Mouse (Mus musculus) ES-E14 (cell line): ENCODE results near the gene Frs2. TPM values are rescaled to one million over a fixed set of nuclear protein-coding genes. Genes with fewer than 3 reads are reported as not detected.

Experiments
- DNase-seq: peaks from one replicate; pipeline ENCODE4 v3.0.0-alpha.2; 2013; ENCODE audit warnings: low read depth, low spot score
- H3K27ac ChIP-seq: 2 replicates; pipeline ENCODE4 v1.5.1; 2012; ENCODE audit warnings: low read depth, mild to moderate bottlenecking, low read length, moderate library complexity, mixed read lengths; ENCODE audit not compliant: poor library complexity, insufficient read depth, severe bottlenecking
- H3K36me3 ChIP-seq: 2 replicates; pipeline ENCODE4 v1.6.1; 2012; ENCODE audit warnings: mild to moderate bottlenecking, low read length, moderate library complexity, mixed read lengths; ENCODE audit not compliant: control insufficient read depth, poor library complexity, insufficient read depth, severe bottlenecking
- H3K4me1 ChIP-seq, 2 experiments: fragments of 150-350 bp in 1 of 2; sonication (generic) in 1 of 2; 2 replicates each; pipeline ENCODE4 v1.6.1; 2012; ENCODE audit warnings: low read length in 2 of 2, mild to moderate bottlenecking in 1 of 2, mixed read lengths in 1 of 2; ENCODE audit not compliant: control insufficient read depth in 2 of 2, insufficient read depth in 2 of 2, poor library complexity in 1 of 2
- H3K4me3 ChIP-seq, 2 experiments: fragments of 150-350 bp in 1 of 2; sonication (generic) in 1 of 2; 2 replicates each; pipeline ENCODE4 v1.5.1; 2012; ENCODE audit warnings: low read length in 2 of 2, low read depth in 1 of 2, mild to moderate bottlenecking in 1 of 2, mixed read lengths in 1 of 2; ENCODE audit not compliant: insufficient read depth in 1 of 2, poor library complexity in 1 of 2, severe bottlenecking in 1 of 2
- H3K9ac ChIP-seq: 2 replicates; pipeline ENCODE4 v1.6.1; 2012; ENCODE audit warnings: low read depth, mild to moderate bottlenecking, low read length, mixed read lengths; ENCODE audit not compliant: poor library complexity, insufficient read depth, severe bottlenecking
- H3K9me3 ChIP-seq: fragments of 150-350 bp; sonication (generic); 2 replicates; pipeline ENCODE4 v1.6.1; 2012; ENCODE audit warnings: low read depth, mild to moderate bottlenecking, low read length; ENCODE audit not compliant: control insufficient read depth, insufficient read depth
- CHD2 ChIP-seq: IDR thresholded peaks from 2 replicates; pipeline ENCODE4 v1.6.1; 2014; ENCODE audit warnings: mild to moderate bottlenecking, low read depth, low read length, inconsistent platforms
- HCFC1 ChIP-seq: IDR thresholded peaks from 2 replicates; pipeline ENCODE4 v1.6.1; 2012; ENCODE audit warnings: low read length, inconsistent platforms, borderline replicate concordance; ENCODE audit not compliant: insufficient read depth
- MAFK ChIP-seq: IDR thresholded peaks from 2 replicates; pipeline ENCODE4 v1.6.1; 2014; ENCODE audit warnings: mild to moderate bottlenecking, low read depth, low read length, inconsistent platforms; ENCODE audit not compliant: insufficient read depth
- ZC3H11A ChIP-seq: IDR thresholded peaks from 2 replicates; pipeline ENCODE4 v1.6.1; 2012; ENCODE audit warnings: low read depth, mild to moderate bottlenecking, inconsistent platforms, low read length, borderline replicate concordance
- ZNF384 ChIP-seq: IDR thresholded peaks from 2 replicates; pipeline ENCODE4 v1.6.1; 2012; ENCODE audit warnings: low read depth, low read length, inconsistent platforms
- in situ Hi-C, 2 experiments: fragments of 600-800 bp; cut with MboI; formaldehyde crosslinking; loops; one replicate each; pipeline ENCODE4 v1.15.1; 2025; ENCODE audit warnings: low sequenced_read_pairs in 2 of 2, inconsistent platforms in 1 of 2; ENCODE audit not compliant: unreplicated experiment in 2 of 2
- total RNA-seq: library from RNA; depleted of rRNA; stranded (reverse); fragments of 300-350 nt; gene quantifications from 2 replicates; pipeline ENCODE4 v1.2.3, GENCODE M21; 2012

The Frs2 gene
- total RNA-seq, 1 experiment, result 17.3 TPM

GRCm38 (mm10) chr10:117160099-117160498 lies 11.8 kb upstream of the Frs2 start:
- Histone ChIP-seq H3K9me3 (no peaks in the 10 kb centered on the region), H3K27ac (no peak overlapping the region), H3K9ac (no peak overlapping the region), H3K4me1 (0 out of 4 replicates have a peak, but pooled peaks cover 0 to 2% of the 10 kb centered on the region in 2 experiments), H3K4me3 (no peak overlapping the region), H3K36me3 (no peaks in the 10 kb centered on the region)
- in situ Hi-C loops, result no loop called here
- TF ChIP-seq MAFK (no peak), ZNF384 (no peak), CHD2 (no peak), ZC3H11A (no peak), HCFC1 (no peak)
- no peak for DNase-seq

DNA sequence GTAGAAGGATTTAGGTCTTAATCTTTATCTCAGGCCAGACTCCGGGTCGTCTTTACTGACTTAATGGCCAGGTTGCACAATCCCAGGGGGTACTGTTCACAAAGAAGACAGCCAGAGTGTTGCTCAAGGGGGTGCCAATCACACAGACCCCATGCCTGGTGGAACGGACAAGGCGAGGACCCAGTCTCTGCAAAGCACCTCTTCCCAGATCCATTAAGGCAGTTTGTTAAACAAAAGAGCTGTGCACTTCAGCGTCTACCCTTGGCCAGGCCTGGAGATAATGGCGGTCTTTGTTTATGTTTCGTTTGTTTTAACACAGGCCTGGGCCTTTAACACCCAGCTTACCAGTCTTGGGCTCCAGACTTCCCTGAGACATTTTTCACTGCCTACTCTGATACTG lies 3.9 kb upstream of the Frs2 start:
- Histone ChIP-seq H3K4me3 (no peak overlapping the region), H3K9ac (no peak overlapping the region), H3K9me3 (no peaks in the 10 kb centered on the region), H3K36me3 (no peaks in the 10 kb centered on the region), H3K27ac (no peak overlapping the region), H3K4me1 (peaks cover 5% of the 10 kb centered on the region in 2 experiments; a peak in 2 of 4 replicates)
- DNase-seq, result no peak
- in situ Hi-C loops, result no loop called here
- no peak for TF ChIP-seq HCFC1
- no peak for TF ChIP-seq ZC3H11A
- TF ChIP-seq MAFK, result no peak
- no peak for TF ChIP-seq ZNF384
- TF ChIP-seq CHD2, result no peak

DNA sequence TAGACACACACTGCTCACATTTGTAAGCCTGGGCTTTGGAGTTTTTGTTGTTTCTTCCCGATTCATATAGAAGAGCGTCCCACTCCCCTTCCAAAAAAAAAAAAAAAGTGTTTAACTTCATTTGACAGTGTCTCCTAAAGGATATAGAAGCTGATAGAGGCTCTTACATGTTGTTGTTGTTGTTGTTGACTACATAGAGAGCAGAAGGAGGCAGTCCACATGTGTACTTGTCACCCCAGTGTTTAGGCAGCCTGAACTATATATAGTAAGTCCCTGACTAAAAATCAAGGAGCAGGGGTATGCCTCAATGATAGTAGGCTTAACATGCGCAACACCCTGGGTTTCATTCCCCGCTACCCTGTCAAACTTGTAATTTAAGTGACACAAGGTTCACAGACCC lies 3.3 kb upstream of the Frs2 start:
- no peak overlapping the region for H3K27ac ChIP-seq
- no peaks in the 10 kb centered on the region for H3K9me3 ChIP-seq
- no peak overlapping the region for H3K4me3 ChIP-seq
- TF ChIP-seq HCFC1 (no peak), ZNF384 (no peak), MAFK (no peak), ZC3H11A (no peak), CHD2 (no peak)
- H3K4me1 ChIP-seq, result peaks cover 5% of the 10 kb centered on the region in 2 experiments; a peak in 2 of 4 replicates
- no peaks in the 10 kb centered on the region for H3K36me3 ChIP-seq
- no peak overlapping the region for H3K9ac ChIP-seq
- DNase-seq, result no peak
- in situ Hi-C loops, result no loop called here

- Histone ChIP-seq H3K9me3 (no peaks in the 10 kb centered on the region), H3K27ac (no peak overlapping the region), H3K4me3 (no peak overlapping the region), H3K36me3 (no peaks in the 10 kb centered on the region), H3K4me1 (peaks cover 5 to 7% of the 10 kb centered on the region in 2 experiments; a peak in 2 of 4 replicates), H3K9ac (no peak overlapping the region)
- no peak for TF ChIP-seq HCFC1
- no peak for TF ChIP-seq MAFK
- TF ChIP-seq ZNF384, result no peak
- no peak for TF ChIP-seq ZC3H11A
- TF ChIP-seq CHD2, result no peak
- in situ Hi-C loops, result no loop called here
- DNase-seq, result no peak
Measured at GRCm38 (mm10) chr10:117151241-117151640, 2.9 kb upstream of the Frs2 start.

- in situ Hi-C loops, result no loop called here
- Histone ChIP-seq H3K9ac (no peak overlapping the region), H3K4me1 (peaks cover 5 to 7% of the 10 kb centered on the region in 2 experiments; a peak in 2 of 4 replicates), H3K4me3 (no peak overlapping the region), H3K27ac (no peak overlapping the region), H3K36me3 (no peaks in the 10 kb centered on the region), H3K9me3 (no peaks in the 10 kb centered on the region)
- DNase-seq, result no peak
- no peak for TF ChIP-seq ZNF384
- TF ChIP-seq ZC3H11A, result no peak
- no peak for TF ChIP-seq CHD2
- TF ChIP-seq HCFC1, result no peak
- no peak for TF ChIP-seq MAFK
Measured at GRCm38 (mm10) chr10:117150764-117151163, 2.4 kb upstream of the Frs2 start.
